Mouse (Mus musculus) left cerebral cortex, adult 18-20 months (tissue): ENCODE data around the gene Spx. TPM values are rescaled to one million over a fixed set of nuclear protein-coding genes. Genes with fewer than 3 reads are reported as not detected.

ENCODE experiments used
- DNase-seq, 2 experiments: peaks; one replicate each; pipeline ENCODE4 v3.0.0; 2021 to 2022; ENCODE audit warnings: low spot score in 2 of 2, mixed read lengths in 1 of 2
- total RNA-seq, 2 experiments: library from RNA; stranded (reverse); gene quantifications; 2 replicates each; pipeline ENCODE4 v1.2.3; 2021

Gene Spx
- total RNA-seq, 2 experiments from 2014 or later = 1.6 to 2.0 TPM

DNA sequence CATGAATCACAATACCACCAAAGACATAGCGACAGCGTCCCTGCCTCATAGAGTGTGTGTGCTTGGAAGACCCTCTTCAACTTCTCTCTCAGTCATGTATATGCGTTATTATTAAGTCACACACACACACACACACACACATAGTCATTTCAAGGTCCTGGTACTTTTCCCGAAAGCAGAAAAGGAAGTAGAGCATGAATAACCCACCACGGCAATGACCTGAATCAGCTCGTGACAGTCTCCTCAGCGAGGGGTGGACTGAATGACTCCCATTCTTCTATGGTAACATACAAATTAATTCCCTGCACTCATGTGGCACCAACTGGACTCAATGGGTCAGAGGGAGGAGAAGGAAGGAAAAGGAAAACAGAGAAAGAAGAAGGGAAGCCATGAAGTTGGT lies 11.7 kb downstream of the Spx start:
- DNase-seq = no peak

DNA sequence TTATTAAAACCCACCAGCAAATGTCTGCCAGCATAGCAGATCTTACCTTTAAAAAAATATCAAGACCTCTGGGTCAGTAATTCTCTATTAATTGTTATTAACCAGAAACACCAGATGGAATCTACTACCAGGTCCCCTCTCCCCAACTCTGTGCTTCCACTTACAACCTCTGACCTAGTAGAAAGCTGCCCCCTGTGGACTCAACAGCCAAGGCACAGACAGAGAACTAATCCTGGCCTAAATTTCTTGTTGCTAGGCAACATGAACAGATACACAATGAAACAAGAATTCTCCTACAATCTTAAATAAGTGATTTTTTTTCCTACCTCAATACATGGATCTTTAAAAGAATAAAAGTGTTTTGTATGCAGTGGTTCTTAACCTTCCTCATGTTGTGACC lies 15.8 kb downstream of the Spx start:
- no peak for DNase-seq

DNA sequence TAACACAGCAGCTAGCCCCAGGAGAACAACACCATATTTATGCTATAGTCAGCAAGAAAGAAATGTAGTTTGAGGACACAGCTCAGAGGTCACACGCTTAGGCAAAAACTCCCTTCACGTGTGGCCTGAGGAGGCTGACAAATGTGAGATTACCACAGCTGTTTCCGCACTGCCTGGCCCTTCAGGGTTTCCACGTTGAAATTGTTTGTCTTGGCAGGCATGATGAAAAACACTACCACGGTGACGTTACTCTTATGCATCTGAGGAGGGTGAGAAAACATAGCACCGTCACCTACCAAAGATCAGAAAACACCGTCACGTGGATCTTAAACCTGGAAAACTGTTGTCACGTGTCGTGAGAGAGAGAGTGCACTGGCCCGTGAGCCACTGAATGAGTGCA lies 38.1 kb downstream of the Spx start:
- DNase-seq = no peak

DNA sequence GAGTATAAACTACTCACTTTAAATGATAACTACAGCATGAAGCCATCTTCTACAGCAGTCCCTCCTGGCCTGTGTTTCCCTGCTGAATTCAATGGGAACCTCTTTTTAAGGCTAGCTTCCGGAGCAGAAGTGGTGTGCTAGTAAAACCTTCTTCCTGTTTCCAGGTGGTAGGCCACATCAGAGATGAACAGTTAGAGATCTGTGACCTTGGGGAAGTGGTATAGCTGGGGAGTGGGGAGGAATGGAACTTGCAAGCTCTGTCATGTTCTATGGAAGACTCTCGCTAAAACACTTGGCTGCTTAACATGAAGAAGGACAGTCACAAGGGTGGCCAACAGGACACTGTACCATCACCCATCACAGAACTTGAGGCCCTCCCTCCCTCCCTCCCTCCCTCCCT lies 40.1 kb downstream of the Spx start:
- no peak for DNase-seq

DNA sequence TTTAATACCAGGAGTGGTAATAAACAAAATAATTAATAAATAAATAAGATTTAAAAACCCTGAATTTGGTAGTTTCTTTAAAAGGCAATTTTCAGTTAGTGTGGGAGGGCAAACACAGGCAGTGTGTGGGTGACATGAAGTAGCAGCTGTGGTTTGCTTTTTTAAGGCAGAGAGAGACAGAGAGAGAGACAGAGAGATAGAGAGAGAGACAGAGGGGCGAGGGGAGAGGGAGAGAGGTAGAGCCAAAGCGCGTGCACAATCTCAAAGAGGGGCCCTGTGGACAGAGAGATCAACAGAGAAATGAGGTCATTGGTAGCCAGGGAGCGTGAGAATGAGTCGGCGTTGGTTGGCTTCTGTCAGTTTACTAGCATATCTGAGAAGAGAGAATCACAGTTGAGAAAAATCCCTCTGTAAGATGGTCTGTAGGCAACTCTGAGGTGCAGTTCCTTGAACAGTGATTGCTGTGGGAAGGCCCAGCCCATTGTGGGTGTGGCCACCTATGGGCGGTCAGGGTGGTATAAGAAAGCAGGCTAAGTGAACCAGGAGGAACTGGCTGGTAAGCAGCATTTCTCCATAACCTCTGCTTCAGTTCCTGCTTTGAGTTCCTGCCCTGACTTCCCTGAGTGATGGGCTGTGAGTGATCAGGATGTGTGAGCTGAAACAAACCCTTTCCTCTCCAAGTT lies 42.2 kb downstream of the Spx start:
- peak in 1 of 2 experiments; percentile 4 for DNase-seq

DNA sequence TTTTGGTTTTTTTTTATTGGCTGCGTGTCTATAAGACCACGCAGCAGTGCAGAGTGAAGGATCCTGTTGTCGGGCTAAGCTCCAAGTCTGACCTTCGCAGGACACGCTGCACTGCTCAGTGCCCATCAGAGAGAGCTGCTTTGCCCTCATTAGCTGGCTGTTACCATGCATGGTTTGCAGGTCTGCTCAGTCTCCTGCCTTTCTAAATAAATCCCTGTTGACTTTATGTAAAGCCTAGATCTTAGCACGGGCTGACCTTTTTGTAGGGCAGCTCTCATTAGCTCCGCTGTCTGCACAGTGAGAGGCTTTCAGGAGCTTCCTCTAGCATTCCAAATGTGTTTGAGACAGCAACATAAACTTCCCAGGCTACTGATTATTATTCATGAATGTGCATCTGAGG lies 44.8 kb downstream of the Spx start:
- DNase-seq = no peak

DNA sequence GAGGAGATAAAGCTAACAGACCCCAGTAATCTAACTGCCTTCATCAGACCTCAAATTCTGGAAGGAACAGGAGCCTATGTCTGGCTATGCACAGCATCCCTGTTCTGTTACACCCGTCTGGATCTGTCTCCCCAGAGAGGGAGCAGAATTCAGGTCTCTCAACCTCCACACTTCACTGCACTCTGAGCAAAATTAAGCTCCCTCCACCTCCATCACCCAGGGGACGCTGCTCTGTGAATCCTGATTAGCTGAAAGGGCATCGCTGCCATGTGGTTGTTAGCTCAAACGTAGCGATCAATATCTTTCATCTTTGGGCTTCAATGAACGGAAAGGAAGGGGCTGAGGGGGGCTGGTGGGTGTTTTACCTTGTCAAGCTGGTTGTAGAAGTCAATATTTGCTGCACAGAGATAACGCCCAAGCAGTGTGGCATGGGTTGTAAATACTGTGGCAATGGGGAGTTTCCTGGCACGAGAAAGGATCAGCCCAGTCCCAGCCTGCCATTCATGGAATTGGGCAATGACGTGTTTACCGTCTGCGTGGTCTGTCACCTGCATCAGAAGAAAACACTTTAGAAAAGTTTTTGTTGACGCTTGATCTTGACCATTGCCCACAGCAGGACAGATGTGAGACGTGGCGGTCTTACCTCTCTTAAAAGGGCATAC lies 45.9 kb downstream of the Spx start:
- DNase-seq = no peak

DNA sequence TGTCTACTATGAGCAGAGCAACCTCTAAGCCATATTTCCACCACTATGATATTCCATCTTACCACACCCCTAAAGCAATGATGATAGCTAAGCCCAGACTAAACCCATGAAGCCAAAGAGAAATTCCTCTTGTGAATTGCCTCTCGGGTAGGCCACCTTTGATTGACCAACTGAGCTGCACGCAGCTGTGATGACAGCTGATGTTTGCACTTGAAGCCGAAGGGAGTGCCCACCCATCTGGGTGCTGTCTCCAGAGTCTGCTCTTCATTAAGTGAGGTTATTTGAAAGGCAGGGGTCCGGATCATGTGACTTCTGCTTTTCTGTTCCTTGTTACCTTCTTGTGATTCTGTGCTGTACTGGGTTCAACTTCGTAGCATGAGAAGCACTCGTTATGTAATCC lies 49.0 kb downstream of the Spx start:
- DNase-seq = no peak

Other genes with a start within 250 kb of the Spx start
- gene Slco1a6, start 204.9 kb upstream of the Spx start, total RNA-seq = under 1 TPM in 1 of 2 experiments, not detected in 1; 0.87 TPM
- gene Iapp, start 115.0 kb upstream of the Spx start, total RNA-seq = not detected
- not detected for gene Slco1a5, start 90.5 kb upstream of the Spx start, total RNA-seq
- gene Pyroxd1, start 67.8 kb upstream of the Spx start, total RNA-seq = 10 to 100 TPM; 16.1 to 17.6 TPM
- gene Recql, start 26.4 kb upstream of the Spx start, total RNA-seq = 10 to 100 TPM; 22.1 to 23.1 TPM
- 10 to 100 TPM; 35.7 to 36.1 TPM for gene Golt1b, start 26.2 kb upstream of the Spx start, total RNA-seq
- gene Gys2, start 59.7 kb downstream of the Spx start, total RNA-seq = not detected
- 100 to 1,000 TPM; 874 to 889 TPM for gene Ldhb, start 94.5 kb downstream of the Spx start, total RNA-seq
- 1 to 10 TPM; 2.3 to 2.5 TPM for gene Kcnj8, start 158.2 kb downstream of the Spx start, total RNA-seq